Mouse (Mus musculus): ENCODE data around the gene Olfr1388. TPM values are rescaled to one million over a fixed set of nuclear protein-coding genes. Genes with fewer than 3 reads are reported as not detected.
"Not testable (repeated sequence)": the region's sequence is repeated elsewhere in the genome, so short reads cannot be mapped to it uniquely, and the experiment has no call there.

The Olfr1388 gene
- polyA plus RNA-seq, 1 experiment from 2014 or later: 0.09 TPM

- Histone ChIP-seq H3K9ac (replicated peaks; ENCODE audit: low read length) (no peak overlapping the region), H3K4me1 (ENCODE audit: control insufficient read depth, insufficient read depth, low read length) (no peaks in the 10 kb centered on the region), H3K4me3 (replicated peaks; ENCODE audit: low read depth, low read length) (no peak overlapping the region), H3K36me3 (ENCODE audit: control insufficient read depth, insufficient read depth, low read length) (no peaks in the 10 kb centered on the region), H3K9me3 (ENCODE audit: control insufficient read depth, low read length) (no peaks in the 10 kb centered on the region), H3K4me2 (ENCODE audit: low read length) (no peak overlapping the region), H3K27ac (replicated peaks; ENCODE audit: low read depth, low read length) (no peak overlapping the region), H3K27me3 (ENCODE audit: control insufficient read depth, insufficient read depth, low read length) (no peaks in the 10 kb centered on the region)
- no peak for ATAC-seq (ENCODE audit: low FRiP score, low TSS enrichment)
- DNase-seq: no peak
- WGBS: 67% methylated on average over 4 of the region's 4 CpGs
Observed at GRCm38 (mm10) chr11:49485973-49486372, 49.5 kb downstream of the Olfr1388 start.

DNA sequence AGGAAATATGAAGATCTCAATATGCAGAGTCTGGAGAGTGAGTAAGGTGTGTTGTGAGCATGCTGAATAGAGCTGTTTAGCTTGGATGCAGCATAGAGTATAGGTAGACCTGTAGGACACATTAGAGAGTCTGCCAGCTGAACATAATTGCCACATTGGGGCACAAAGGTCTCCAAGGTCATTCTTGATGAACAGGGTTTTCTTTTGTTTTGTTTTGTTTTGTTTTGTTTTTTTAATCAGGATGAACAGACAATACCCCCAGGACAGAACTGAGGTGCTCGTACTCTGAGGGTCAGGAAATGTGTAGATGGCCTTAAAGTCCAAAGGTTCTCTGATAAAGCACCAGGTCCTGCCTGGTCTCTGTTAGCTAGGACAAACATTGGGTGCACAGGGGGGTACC is 52.3 kb downstream of the Olfr1388 start, which contains the start of gene Olfr1385:
Gene Olfr1385, plus strand, starts transcription at position 301 of the 400 bp plus-strand sequence.
- 88% methylated on average over 1 of the region's 1 CpGs for WGBS
- not testable (repeated sequence) for H3K4me1 ChIP-seq (ENCODE audit: control insufficient read depth, insufficient read depth, low read length); H3K4me3 ChIP-seq (replicated peaks; ENCODE audit: low read depth, low read length); H3K27ac ChIP-seq (replicated peaks; ENCODE audit: low read depth, low read length); H3K4me2 ChIP-seq (ENCODE audit: low read length); DNase-seq; H3K9me3 ChIP-seq (ENCODE audit: control insufficient read depth, low read length); ATAC-seq (ENCODE audit: low FRiP score, low TSS enrichment); H3K27me3 ChIP-seq (ENCODE audit: control insufficient read depth, insufficient read depth, low read length); H3K36me3 ChIP-seq (ENCODE audit: control insufficient read depth, insufficient read depth, low read length); H3K9ac ChIP-seq (replicated peaks; ENCODE audit: low read length)

Other genes starting within 250 kb of the Olfr1388 start
- not detected in 2 replicates for gene Btnl9, start 249.5 kb upstream of the Olfr1388 start, polyA plus RNA-seq (2014; fragmentation: Nextera tagmentation; extraction: Ambion mirVana)
- 37.3 and 61.7 TPM in 2 replicates for gene Zfp62, start 233.3 kb upstream of the Olfr1388 start, polyA plus RNA-seq (2014; fragmentation: Nextera tagmentation; extraction: Ambion mirVana)
- 27.0 and 27.9 TPM in 2 replicates for gene Mgat1, start 192.4 kb upstream of the Olfr1388 start, polyA plus RNA-seq (2014; fragmentation: Nextera tagmentation; extraction: Ambion mirVana)
- gene Olfr1393, start 158.3 kb upstream of the Olfr1388 start, polyA plus RNA-seq (2014; fragmentation: Nextera tagmentation; extraction: Ambion mirVana): 0.22 TPM in 1 of 2 replicates, not detected in the other
- gene Olfr1392, start 151.3 kb upstream of the Olfr1388 start, polyA plus RNA-seq (2014; fragmentation: Nextera tagmentation; extraction: Ambion mirVana): 0.07 TPM in 1 of 2 replicates, not detected in the other
- gene Olfr10, start 131.9 kb upstream of the Olfr1388 start, polyA plus RNA-seq (2014; fragmentation: Nextera tagmentation; extraction: Ambion mirVana): not detected in 2 replicates
- gene Olfr1391, start 113.9 kb upstream of the Olfr1388 start, polyA plus RNA-seq (2014; fragmentation: Nextera tagmentation; extraction: Ambion mirVana): not detected in 2 replicates
- not detected in 2 replicates for gene Olfr1390, start 101.4 kb upstream of the Olfr1388 start, polyA plus RNA-seq (2014; fragmentation: Nextera tagmentation; extraction: Ambion mirVana)
- not detected in 2 replicates for gene Olfr1389, start 13.6 kb upstream of the Olfr1388 start, polyA plus RNA-seq (2014; fragmentation: Nextera tagmentation; extraction: Ambion mirVana)
- not detected in 2 replicates for gene Olfr1387, start 18.7 kb downstream of the Olfr1388 start, polyA plus RNA-seq (2014; fragmentation: Nextera tagmentation; extraction: Ambion mirVana)
- gene Olfr1386, start 28.4 kb downstream of the Olfr1388 start, polyA plus RNA-seq (2014; fragmentation: Nextera tagmentation; extraction: Ambion mirVana): not detected in 2 replicates
- not detected in 2 replicates for gene Olfr1385, start 52.4 kb downstream of the Olfr1388 start, polyA plus RNA-seq (2014; fragmentation: Nextera tagmentation; extraction: Ambion mirVana)
- not detected in 2 replicates for gene Olfr1384, start 70.1 kb downstream of the Olfr1388 start, polyA plus RNA-seq (2014; fragmentation: Nextera tagmentation; extraction: Ambion mirVana)
- gene Olfr1383, start 83.0 kb downstream of the Olfr1388 start, polyA plus RNA-seq (2014; fragmentation: Nextera tagmentation; extraction: Ambion mirVana): not detected in 2 replicates
- not detected in 2 replicates for gene Olfr1382, start 91.6 kb downstream of the Olfr1388 start, polyA plus RNA-seq (2014; fragmentation: Nextera tagmentation; extraction: Ambion mirVana)
- gene Olfr1381, start 106.8 kb downstream of the Olfr1388 start, polyA plus RNA-seq (2014; fragmentation: Nextera tagmentation; extraction: Ambion mirVana): not detected in 2 replicates
- gene Olfr1380, start 120.3 kb downstream of the Olfr1388 start, polyA plus RNA-seq (2014; fragmentation: Nextera tagmentation; extraction: Ambion mirVana): not detected in 2 replicates
- 1.1 and 2.1 TPM in 2 replicates for gene Flt4, start 172.6 kb downstream of the Olfr1388 start, polyA plus RNA-seq (2014; fragmentation: Nextera tagmentation; extraction: Ambion mirVana)
- not detected in 2 replicates for gene Scgb3a1, start 227.0 kb downstream of the Olfr1388 start, polyA plus RNA-seq (2014; fragmentation: Nextera tagmentation; extraction: Ambion mirVana)

All from midbrain, embryonic 14.5 days (tissue).